Comparison of ENCODE assay signal across 23 mouse cellular contexts in the genomic region with DNA sequence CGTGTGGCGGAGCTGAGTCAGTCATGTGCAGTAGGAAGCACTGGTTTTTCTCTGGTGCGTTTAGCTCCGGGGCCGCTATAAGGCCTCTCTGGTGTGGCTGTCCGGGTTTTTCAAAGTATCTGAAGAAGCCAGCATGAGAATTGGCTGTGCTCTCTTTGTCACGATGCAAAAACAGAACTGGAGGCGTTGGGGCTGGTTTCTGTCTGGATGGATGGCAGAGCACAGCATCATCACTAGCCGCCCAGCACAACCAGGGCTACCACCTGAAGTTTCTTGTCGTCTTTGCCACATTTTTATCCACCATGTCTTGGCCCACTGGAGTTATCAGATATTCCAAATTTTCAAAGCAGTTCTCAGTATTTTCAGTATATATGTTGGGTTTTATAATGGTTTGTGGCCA. TPM values are rescaled to one million over a fixed set of nuclear protein-coding genes. Genes with fewer than 3 reads are reported as not detected.
DNase-seq lines count a peak whose midpoint lies in the region; ATAC-seq and TF ChIP-seq lines count a peak whose summit lies in the region.
"Had no signal": no experiment of that assay in that cellular context is flagged by ENCODE, and none has a peak within 500 bp of the region (broad histone marks: within the 10 kb centered on the region; RNA-seq: fewer than 3 reads in every experiment).

No protein-coding gene starts in this region.

- no peak for TF ChIP-seq CTCF in layer of hippocampus, adult 2 months (conservative IDR thresholded peaks at IDR 0.05)

- H3K4me3 ChIP-seq in layer of hippocampus, adult 2 months = no peak overlapping the region
- H3K4me3 ChIP-seq: embryonic facial prominence, embryonic 10.5 days; embryonic facial prominence, embryonic 12.5 days; forebrain, embryonic 13.5 days; forebrain, embryonic 15.5 days had no signal

- ATAC-seq in frontal cortex, adult (ENCODE audit: low TSS enrichment) = peak; percentile 32; the same call in 1 of the 2 replicates
- ATAC-seq: activated CD4-positive, CD25-positive, alpha-beta regulatory T cell, adult 4 months; CD4-positive, CD25-positive, alpha-beta regulatory T cell, adult 4 months; forebrain, embryonic 13.5 days; forebrain, embryonic 15.5 days; forebrain, postnatal 0 days; Patski had no signal

- no peak for DNase-seq in frontal cortex, postnatal 14 days (ENCODE audit: low spot score in 2 of 2)
- no peak for DNase-seq in layer of hippocampus, adult 2 months (ENCODE audit: low spot score in 2 of 2)
- DNase-seq in layer of hippocampus, adult 11-12 months (ENCODE audit: low spot score) = no peak
- peak; percentile 54 for DNase-seq in brain, adult 2 months (ENCODE audit: low read depth, low spot score)
- no peak for DNase-seq in c-Kit-positive CD71-positive TER-119-positive erythroid progenitor cells, embryonic 14.5 days (ENCODE audit: low spot score)
- DNase-seq: adrenal gland, adult 8-10 months; adrenal gland, postnatal 14 days; adrenal gland, postnatal 36 days; B cell, adult 2 months; cerebellum, adult 11-12 months; cerebellum, adult 2 months; cerebellum, adult 9-10 months; cerebellum, postnatal 10 days; cerebellum, postnatal 25 days; forebrain, postnatal 0 days had no signal

- H3K27ac ChIP-seq in layer of hippocampus, adult 2 months = peak overlapping the region; percentile 7; the same call in 1 of the 2 replicates
- H3K27ac ChIP-seq: embryonic facial prominence, embryonic 10.5 days; embryonic facial prominence, embryonic 12.5 days; forebrain, embryonic 13.5 days; forebrain, embryonic 15.5 days had no signal

RNA-seq across cellular contexts. Expression of a gene that starts 43.1 kb away (rescaled TPM):
- 10 to 100 TPM; 48.7 to 51.4 TPM for total RNA-seq in layer of hippocampus, adult 2 months (2021)

RNA-seq across cellular contexts. Expression of a gene that starts 47.2 kb away (rescaled TPM):
- 10 to 100 TPM; 64.3 to 66.4 TPM for total RNA-seq in layer of hippocampus, adult 2 months (2021)
